Mouse (Mus musculus) subcutaneous adipose tissue, adult 2 months (tissue): ENCODE measurements around the gene Gbe1. TPM values are rescaled to one million over a fixed set of nuclear protein-coding genes. Genes with fewer than 3 reads are reported as not detected.

Source experiments
- polyA plus RNA-seq: library from polyadenylated mRNA; depleted of rRNA; stranded (reverse); fragments of >200 nt; gene quantifications from 2 replicates; pipeline ENCODE4 v1.2.3, GENCODE M21; 2012; ENCODE audit warnings: low replicate concordance; rRNA removed

Gene Gbe1
- polyA plus RNA-seq: 58.2 and 72.8 TPM in 2 replicates

GRCm38 (mm10) chr16:70313886-70314577 lies at the start of gene Gbe1:
Gbe1 (plus strand) TSS chr16:70313949.

